8 mouse cellular contexts compared by ENCODE assay signal in genomic region chr11:22858441-22859300, GRCm38 (mm10). TPM values are rescaled to one million over a fixed set of nuclear protein-coding genes. Genes with fewer than 3 reads are reported as not detected.
DNase-seq lines count a peak whose midpoint lies in the region; ATAC-seq and TF ChIP-seq lines count a peak whose summit lies in the region.

No protein-coding gene starts in this region.

- peak overlapping the region; percentile 90 for H3K27ac ChIP-seq in heart, embryonic 10.5 days
- H3K27ac ChIP-seq in forebrain, embryonic 16.5 days (ENCODE audit: low read length), result no peak overlapping the region
- peak overlapping the region; percentile 90 for H3K27ac ChIP-seq in kidney, postnatal 0 days
- peak overlapping the region; percentile 74 for H3K27ac ChIP-seq in midbrain, embryonic 10.5 days (replicated peaks)
- H3K27ac ChIP-seq in thymus, adult 2 months (ENCODE audit: control insufficient read depth, insufficient read depth, low read length), result peak overlapping the region; percentile 75

- ATAC-seq in forebrain, embryonic 16.5 days, result peak; percentile 37
- peak; percentile 2 for ATAC-seq in kidney, postnatal 0 days (replicated peaks; ENCODE audit: low FRiP score, low read depth)

- peak overlapping the region; percentile 83 for H3K4me3 ChIP-seq in heart, embryonic 10.5 days
- H3K4me3 ChIP-seq in forebrain, embryonic 16.5 days (replicated peaks; ENCODE audit: low read length), result peak overlapping the region; percentile 68
- H3K4me3 ChIP-seq in kidney, postnatal 0 days (replicated peaks; ENCODE audit: low read depth, low read length), result peak overlapping the region; percentile 87
- peak overlapping the region; percentile 77 for H3K4me3 ChIP-seq in midbrain, embryonic 10.5 days
- peak overlapping the region; percentile 100 for H3K4me3 ChIP-seq in thymus, adult 2 months (ENCODE audit: control insufficient read depth, insufficient read depth, low read length)

- 3% methylated on average over 50 of the region's 50 CpGs for WGBS in heart, embryonic 10.5 days
- whole genome bisulfite sequencing in forebrain, embryonic 16.5 days, result 2% methylated on average over 49 of the region's 50 CpGs
- 4% methylated on average over 50 of the region's 50 CpGs for WGBS in kidney, postnatal 0 days
- 3% methylated on average over 50 of the region's 50 CpGs for WGBS in midbrain, embryonic 10.5 days
- WGBS in thymus, adult 2 months, result 2% methylated on average over 50 of the region's 50 CpGs

- DNase-seq in heart, embryonic 10.5 days (ENCODE audit: low spot score), result no peak
- DNase-seq in heart, postnatal 14 days, result no peak
- DNase-seq in NIH3T3 (ENCODE audit: low read depth), result peak; percentile 35
- DNase-seq in kidney, postnatal 0 days (ENCODE audit: low spot score), result no peak
- peak; percentile 44 for DNase-seq in midbrain, embryonic 10.5 days (ENCODE audit: low spot score)
- DNase-seq in thymus, adult 2 months, result peak; percentile 55
- no peak for DNase-seq in layer of hippocampus, adult 9-10 months (ENCODE audit: low spot score)

- H3K9me3 ChIP-seq in heart, embryonic 10.5 days, result no peaks in the 10 kb centered on the region
- H3K9me3 ChIP-seq in forebrain, embryonic 16.5 days (ENCODE audit: control insufficient read depth, low read length), result no peaks in the 10 kb centered on the region
- no peaks in the 10 kb centered on the region for H3K9me3 ChIP-seq in kidney, postnatal 0 days (replicated peaks; ENCODE audit: low read length)
- H3K9me3 ChIP-seq in midbrain, embryonic 10.5 days (replicated peaks), result no peaks in the 10 kb centered on the region

- H3K36me3 ChIP-seq in heart, embryonic 10.5 days, result no peaks in the 10 kb centered on the region
- H3K36me3 ChIP-seq in forebrain, embryonic 16.5 days (ENCODE audit: control insufficient read depth, insufficient read depth), result no peaks in the 10 kb centered on the region
- H3K36me3 ChIP-seq in kidney, postnatal 0 days (ENCODE audit: insufficient read depth, low read length), result no peaks in the 10 kb centered on the region
- no peaks in the 10 kb centered on the region for H3K36me3 ChIP-seq in midbrain, embryonic 10.5 days
- H3K36me3 ChIP-seq in thymus, adult 2 months (ENCODE audit: control insufficient read depth, insufficient read depth, low read length), result no peaks in the 10 kb centered on the region

- TF ChIP-seq CTCF in kidney, postnatal 0 days (IDR thresholded peaks at IDR 0.05; ENCODE audit: low read depth), result no peak
- TF ChIP-seq CTCF in thymus, adult 2 months (IDR thresholded peaks at IDR 0.05; ENCODE audit: borderline replicate concordance, control insufficient read depth, extremely low read depth, insufficient read depth, low read length, poor library complexity), result 0 out of 2 replicates have a peak, but pooled peaks have one; percentile 25

- peak overlapping the region; percentile 56 for H3K9ac ChIP-seq in forebrain, embryonic 16.5 days (replicated peaks; ENCODE audit: low read depth, low read length)
- peak overlapping the region; percentile 91 for H3K9ac ChIP-seq in kidney, postnatal 0 days (ENCODE audit: low read depth, low read length)

- intact Hi-C loops in heart, postnatal 14 days (cut with DNase I), result loop anchor here (2.0 to 5.0 kb wide), 2 partner anchors 99 to 228 kb away; no protein-coding TSS in a partner anchor

- peaks cover 26% of the 10 kb centered on the region for H3K4me1 ChIP-seq in heart, embryonic 10.5 days
- peaks cover 20% of the 10 kb centered on the region for H3K4me1 ChIP-seq in forebrain, embryonic 16.5 days (replicated peaks; ENCODE audit: control insufficient read depth, insufficient read depth, low read length)
- H3K4me1 ChIP-seq in kidney, postnatal 0 days (replicated peaks; ENCODE audit: insufficient read depth, low read length), result peaks cover 4% of the 10 kb centered on the region
- peaks cover 27% of the 10 kb centered on the region for H3K4me1 ChIP-seq in midbrain, embryonic 10.5 days
- peaks cover 21% of the 10 kb centered on the region for H3K4me1 ChIP-seq in thymus, adult 2 months (replicated peaks; ENCODE audit: control insufficient read depth, insufficient read depth, low read length)

- peak overlapping the region; percentile 100 for H3K4me2 ChIP-seq in forebrain, embryonic 16.5 days (ENCODE audit: low read length)
- peak overlapping the region; percentile 98 for H3K4me2 ChIP-seq in kidney, postnatal 0 days (ENCODE audit: low read length)

- TF ChIP-seq POLR2A in thymus, adult 2 months (IDR thresholded peaks at IDR 0.05; ENCODE audit: control insufficient read depth, extremely low read depth, insufficient read depth, low read length, poor library complexity), result no peak

- peaks cover 50% of the 10 kb centered on the region for H3K27me3 ChIP-seq in heart, embryonic 10.5 days (ENCODE audit: insufficient read depth, poor library complexity, severe bottlenecking)
- H3K27me3 ChIP-seq in forebrain, embryonic 16.5 days (replicated peaks; ENCODE audit: control insufficient read depth, insufficient read depth, low read length), result peaks cover 36% of the 10 kb centered on the region
- no peaks in the 10 kb centered on the region for H3K27me3 ChIP-seq in kidney, postnatal 0 days (ENCODE audit: insufficient read depth, low read length)
- H3K27me3 ChIP-seq in midbrain, embryonic 10.5 days (ENCODE audit: low read depth, poor library complexity, severe bottlenecking), result peaks cover 83% of the 10 kb centered on the region
- H3K27me3 ChIP-seq in thymus, adult 2 months (ENCODE audit: control insufficient read depth, insufficient read depth, low read length), result no peaks in the 10 kb centered on the region

RNA-seq across cellular contexts. Expression of gene B3gnt2, which starts 2.1 kb away (rescaled TPM):
- polyA plus RNA-seq in heart, embryonic 10.5 days (2016; fragmentation: Nextera tagmentation; extraction: Ambion mirVana), result 2.6 and 2.9 TPM in 2 replicates
- 10 to 100 TPM in 1 of 2 experiments, 1 to 10 TPM in 1; 6.9 to 12.0 TPM for total RNA-seq in heart, postnatal 14 days (2021)
- 1.1 and 3.1 TPM in 2 replicates for polyA plus RNA-seq in forebrain, embryonic 16.5 days (2015; fragmentation: Nextera tagmentation; extraction: Ambion mirVana)
- 20.7 and 22.5 TPM in 2 replicates for polyA plus RNA-seq in kidney, postnatal 0 days (2015; fragmentation: Nextera tagmentation; extraction: Ambion mirVana)
- polyA plus RNA-seq in midbrain, embryonic 10.5 days (2016; fragmentation: Nextera tagmentation; extraction: Ambion mirVana), result 1.9 and 2.7 TPM in 2 replicates
- polyA plus RNA-seq in thymus, adult 2 months (2012; rRNA removed), result 35.4 and 41.4 TPM in 2 replicates

Comparison
In these comparisons a context has a peak if more than half of its experiments do, and no peak if none do; other contexts are left out.
1. DNase-seq: peak in NIH3T3 (single experiment), midbrain, embryonic 10.5 days (single experiment) and thymus, adult 2 months (single experiment); none in heart, embryonic 10.5 days (single experiment), heart, postnatal 14 days (0 of 2), kidney, postnatal 0 days (single experiment) and layer of hippocampus, adult 9-10 months (single experiment).
2. Peak in every context shown above with its lines, with median percentiles within 50 percentile points of each other: H3K4me3 ChIP-seq.